Mouse (Mus musculus): ENCODE measurements around the gene Cecr2. TPM values are rescaled to one million over a fixed set of nuclear protein-coding genes. Genes with fewer than 3 reads are reported as not detected.

The Cecr2 gene
- 0.13 and 0.26 TPM in 2 replicates for polyA plus RNA-seq (2015; fragmentation: Nextera tagmentation; extraction: Ambion mirVana)

GRCm38 (mm10) chr6:120665816-120666760, at the start of gene Cecr2:
Cecr2 (plus strand) TSS chr6:120666369.
- peak within 1 kb of the TSS; percentile 50 for H3K9ac ChIP-seq (ENCODE audit: low read depth, low read length)
- H3K4me1 ChIP-seq (replicated peaks; ENCODE audit: control insufficient read depth, insufficient read depth, low read length), result 0 out of 2 replicates have a peak, but pooled peaks cover 4% of the 10 kb centered on the region
- TF ChIP-seq CTCF (IDR thresholded peaks at IDR 0.05; ENCODE audit: low read depth), result no peak
- H3K27me3 ChIP-seq (replicated peaks; ENCODE audit: control insufficient read depth, insufficient read depth, low read length), result peaks cover 27% of the 10 kb centered on the region
- H3K4me3 ChIP-seq (ENCODE audit: low read depth, low read length), result peak within 1 kb of the TSS; percentile 67
- WGBS, result 2% methylated on average over 120 of the region's 127 CpGs
- no peaks in the 10 kb centered on the region for H3K9me3 ChIP-seq (ENCODE audit: control insufficient read depth)
- H3K4me2 ChIP-seq (replicated peaks; ENCODE audit: low read depth), result peak within 1 kb of the TSS; percentile 99
- H3K27ac ChIP-seq (ENCODE audit: low read depth, low read length), result peak within 1 kb of the TSS; percentile 57
- H3K36me3 ChIP-seq (ENCODE audit: control insufficient read depth, insufficient read depth), result no peaks in the 10 kb centered on the region
- peak; percentile 66 for ATAC-seq

GRCm38 (mm10) chr6:120617586-120617985, 48.6 kb upstream of the Cecr2 start:
- Histone ChIP-seq H3K27me3 (replicated peaks; ENCODE audit: control insufficient read depth, insufficient read depth, low read length) (no peaks in the 10 kb centered on the region), H3K4me1 (replicated peaks; ENCODE audit: control insufficient read depth, insufficient read depth, low read length) (no peaks in the 10 kb centered on the region), H3K36me3 (ENCODE audit: control insufficient read depth, insufficient read depth) (no peaks in the 10 kb centered on the region), H3K4me2 (replicated peaks; ENCODE audit: low read depth) (no peak overlapping the region), H3K27ac (ENCODE audit: low read depth, low read length) (no peak overlapping the region), H3K9me3 (ENCODE audit: control insufficient read depth) (no peaks in the 10 kb centered on the region), H3K9ac (ENCODE audit: low read depth, low read length) (no peak overlapping the region), H3K4me3 (ENCODE audit: low read depth, low read length) (no peak overlapping the region)
- ATAC-seq, result no peak
- 73% methylated on average over 5 of the region's 5 CpGs for WGBS
- TF ChIP-seq CTCF (IDR thresholded peaks at IDR 0.05; ENCODE audit: low read depth), result no peak

- no peak for TF ChIP-seq CTCF (IDR thresholded peaks at IDR 0.05; ENCODE audit: low read depth)
- no peak overlapping the region for H3K27ac ChIP-seq (ENCODE audit: low read depth, low read length)
- no peak overlapping the region for H3K4me2 ChIP-seq (replicated peaks; ENCODE audit: low read depth)
- no peaks in the 10 kb centered on the region for H3K36me3 ChIP-seq (ENCODE audit: control insufficient read depth, insufficient read depth)
- no peaks in the 10 kb centered on the region for H3K27me3 ChIP-seq (replicated peaks; ENCODE audit: control insufficient read depth, insufficient read depth, low read length)
- H3K4me1 ChIP-seq (replicated peaks; ENCODE audit: control insufficient read depth, insufficient read depth, low read length), result no peaks in the 10 kb centered on the region
- 53% methylated on average over 4 of the region's 4 CpGs for WGBS
- H3K9ac ChIP-seq (ENCODE audit: low read depth, low read length), result no peak overlapping the region
- no peak overlapping the region for H3K4me3 ChIP-seq (ENCODE audit: low read depth, low read length)
- ATAC-seq, result no peak
- H3K9me3 ChIP-seq (ENCODE audit: control insufficient read depth), result no peaks in the 10 kb centered on the region
Measured at GRCm38 (mm10) chr6:120618518-120619402, 47.4 kb upstream of the Cecr2 start.

GRCm38 (mm10) chr6:120620193-120620592, 46.0 kb upstream of the Cecr2 start:
- no peak for TF ChIP-seq CTCF (IDR thresholded peaks at IDR 0.05; ENCODE audit: low read depth)
- H3K4me2 ChIP-seq (replicated peaks; ENCODE audit: low read depth), result no peak overlapping the region
- WGBS, result 84% methylated on average over 3 of the region's 3 CpGs

GRCm38 (mm10) chr6:120625081-120625480, 41.1 kb upstream of the Cecr2 start:
- TF ChIP-seq CTCF (IDR thresholded peaks at IDR 0.05; ENCODE audit: low read depth), result no peak
- WGBS, result 34% methylated on average over 8 of the region's 8 CpGs

More at GRCm38 (mm10) chr6:120620193-120620592, 46.0 kb upstream of the Cecr2 start:
- ATAC-seq, result no peak
- no peaks in the 10 kb centered on the region for H3K36me3 ChIP-seq (ENCODE audit: control insufficient read depth, insufficient read depth)
- H3K4me1 ChIP-seq (replicated peaks; ENCODE audit: control insufficient read depth, insufficient read depth, low read length), result no peaks in the 10 kb centered on the region
- H3K27me3 ChIP-seq (replicated peaks; ENCODE audit: control insufficient read depth, insufficient read depth, low read length), result no peaks in the 10 kb centered on the region
- H3K9ac ChIP-seq (ENCODE audit: low read depth, low read length), result no peak overlapping the region
- no peaks in the 10 kb centered on the region for H3K9me3 ChIP-seq (ENCODE audit: control insufficient read depth)
- H3K4me3 ChIP-seq (ENCODE audit: low read depth, low read length), result no peak overlapping the region
- H3K27ac ChIP-seq (ENCODE audit: low read depth, low read length), result no peak overlapping the region

GRCm38 (mm10) chr6:120627096-120627495, 39.1 kb upstream of the Cecr2 start:
- H3K9me3 ChIP-seq (ENCODE audit: control insufficient read depth), result no peaks in the 10 kb centered on the region
- H3K27me3 ChIP-seq (replicated peaks; ENCODE audit: control insufficient read depth, insufficient read depth, low read length), result no peaks in the 10 kb centered on the region
- TF ChIP-seq CTCF (IDR thresholded peaks at IDR 0.05; ENCODE audit: low read depth), result no peak
- H3K4me2 ChIP-seq (replicated peaks; ENCODE audit: low read depth), result no peak overlapping the region
- H3K9ac ChIP-seq (ENCODE audit: low read depth, low read length), result no peak overlapping the region
- no peak overlapping the region for H3K27ac ChIP-seq (ENCODE audit: low read depth, low read length)
- no peak for ATAC-seq
- H3K4me1 ChIP-seq (replicated peaks; ENCODE audit: control insufficient read depth, insufficient read depth, low read length), result no peaks in the 10 kb centered on the region
- H3K4me3 ChIP-seq (ENCODE audit: low read depth, low read length), result no peak overlapping the region
- no peaks in the 10 kb centered on the region for H3K36me3 ChIP-seq (ENCODE audit: control insufficient read depth, insufficient read depth)
- 46% methylated on average over 2 of the region's 2 CpGs for WGBS

More at GRCm38 (mm10) chr6:120625081-120625480, 41.1 kb upstream of the Cecr2 start:
- H3K36me3 ChIP-seq (ENCODE audit: control insufficient read depth, insufficient read depth), result no peaks in the 10 kb centered on the region
- H3K4me1 ChIP-seq (replicated peaks; ENCODE audit: control insufficient read depth, insufficient read depth, low read length), result no peaks in the 10 kb centered on the region
- H3K9ac ChIP-seq (ENCODE audit: low read depth, low read length), result no peak overlapping the region
- no peaks in the 10 kb centered on the region for H3K27me3 ChIP-seq (replicated peaks; ENCODE audit: control insufficient read depth, insufficient read depth, low read length)
- H3K27ac ChIP-seq (ENCODE audit: low read depth, low read length), result no peak overlapping the region
- H3K4me2 ChIP-seq (replicated peaks; ENCODE audit: low read depth), result no peak overlapping the region
- H3K9me3 ChIP-seq (ENCODE audit: control insufficient read depth), result no peaks in the 10 kb centered on the region
- ATAC-seq, result no peak
- no peak overlapping the region for H3K4me3 ChIP-seq (ENCODE audit: low read depth, low read length)
